Mouse (Mus musculus): ENCODE results near the gene Plxna4.

GRCm38 (mm10) chr6:32512010-32512409 lies 76.0 kb downstream of the Plxna4 start:
- TF ChIP-seq CTCF (IDR thresholded peaks at IDR 0.05; ENCODE audit: borderline replicate concordance, insufficient read depth, low read length) (no peak), POLR2A (IDR thresholded peaks at IDR 0.05; ENCODE audit: low read depth, low read length) (no peak)
